Mouse (Mus musculus) cerebellum, adult 9-11 months (tissue): ENCODE data around the gene Urah.

Experiments
- DNase-seq: peaks from one replicate; pipeline ENCODE4 v3.0.0; 2022

Urah gene

DNA sequence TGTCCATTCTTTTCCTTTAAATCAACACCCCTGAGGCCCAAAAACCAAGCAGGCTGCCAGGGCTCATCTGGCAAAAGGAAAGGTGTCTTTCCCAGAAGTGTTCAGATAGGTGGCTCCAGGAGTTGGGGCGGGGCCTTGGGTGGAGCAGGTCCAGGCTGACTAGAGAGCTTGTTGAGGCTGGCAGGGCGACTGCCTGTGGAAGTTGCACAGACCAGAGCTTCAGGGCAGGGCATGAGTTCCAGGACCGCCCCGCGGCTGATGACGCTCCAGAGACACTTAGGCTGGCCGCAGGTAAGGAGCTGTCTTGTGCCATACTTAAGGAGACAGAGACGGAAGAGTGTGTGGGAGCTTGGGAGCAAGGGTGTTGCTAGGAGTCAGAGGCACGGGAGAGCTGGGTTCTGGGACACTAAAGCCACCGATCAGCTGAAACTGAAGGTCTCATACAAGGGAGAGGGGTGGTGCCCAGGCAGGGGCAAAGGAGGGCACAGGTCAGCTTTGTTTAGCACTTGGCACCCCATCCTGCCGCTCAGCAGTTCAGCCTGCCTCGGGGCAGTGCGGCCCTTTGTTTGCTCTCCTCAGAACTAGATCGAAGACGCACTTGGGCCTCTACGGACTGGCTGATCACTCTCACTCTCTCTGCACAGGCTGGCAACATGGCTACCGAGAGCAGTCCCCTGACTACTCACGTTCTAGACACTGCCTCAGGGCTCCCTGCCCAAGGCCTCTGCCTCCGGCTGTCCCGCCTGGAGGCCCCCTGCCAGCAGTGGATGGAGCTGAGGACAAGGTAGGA is at the start of gene Urah:
Gene Urah, plus strand, starts transcription at position 51 of the 790 bp plus-strand sequence.
- DNase-seq: no peak

DNA sequence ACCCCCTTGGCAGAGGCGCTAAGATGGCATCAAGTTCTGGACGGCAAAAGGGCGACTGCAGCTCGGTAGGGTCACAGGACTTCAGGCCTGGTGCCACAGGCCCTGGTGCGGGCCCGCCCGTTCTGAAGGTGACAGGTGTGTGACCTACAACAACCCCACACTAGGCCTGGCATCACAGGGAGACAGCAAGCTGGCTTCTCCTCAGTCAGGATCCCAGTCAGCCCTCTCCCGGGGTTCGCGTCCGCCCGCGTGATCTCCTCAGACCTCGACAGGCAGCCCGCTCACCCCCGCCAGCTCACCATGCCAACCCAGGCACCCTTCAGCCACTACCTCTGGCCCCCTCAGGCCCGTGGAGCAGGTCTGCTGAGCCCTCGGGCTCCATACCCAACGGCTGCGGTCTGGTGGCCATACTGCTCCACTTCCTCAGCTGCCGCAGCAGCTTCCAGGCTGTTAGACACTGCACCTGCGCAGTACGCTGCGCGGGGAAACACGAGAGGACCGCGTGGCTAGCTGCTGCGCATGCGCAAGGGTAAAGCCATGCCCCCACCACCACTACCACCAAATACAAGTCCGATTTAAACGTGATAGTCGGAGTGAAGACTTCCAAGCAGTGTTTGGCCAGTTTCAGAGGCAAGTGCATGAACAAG is 47.3 kb upstream of the Urah start, which contains the start of gene Syce1:
Gene Syce1, minus strand, starts transcription at position 447 of the 647 bp plus-strand sequence.
- no peak for DNase-seq

DNA sequence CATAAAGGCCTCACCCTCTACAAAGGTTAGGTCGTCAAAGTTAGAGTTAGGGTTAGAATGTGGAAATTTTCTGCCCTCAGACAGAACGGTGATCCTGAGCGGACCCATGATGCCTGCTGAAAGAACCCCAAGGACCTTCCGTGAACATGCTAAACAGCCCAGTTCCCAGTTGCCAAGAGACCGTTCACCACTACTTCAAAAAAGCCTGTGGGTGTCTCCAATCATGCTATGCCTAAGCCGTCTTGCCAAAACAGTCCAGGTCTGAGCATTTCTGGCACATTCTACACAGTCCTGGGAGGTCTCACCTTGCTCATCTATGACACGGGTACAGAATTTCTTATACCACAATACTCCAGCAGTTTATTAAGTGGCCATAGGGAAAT is 46.8 kb upstream of the Urah start:
- no peak for DNase-seq

DNA sequence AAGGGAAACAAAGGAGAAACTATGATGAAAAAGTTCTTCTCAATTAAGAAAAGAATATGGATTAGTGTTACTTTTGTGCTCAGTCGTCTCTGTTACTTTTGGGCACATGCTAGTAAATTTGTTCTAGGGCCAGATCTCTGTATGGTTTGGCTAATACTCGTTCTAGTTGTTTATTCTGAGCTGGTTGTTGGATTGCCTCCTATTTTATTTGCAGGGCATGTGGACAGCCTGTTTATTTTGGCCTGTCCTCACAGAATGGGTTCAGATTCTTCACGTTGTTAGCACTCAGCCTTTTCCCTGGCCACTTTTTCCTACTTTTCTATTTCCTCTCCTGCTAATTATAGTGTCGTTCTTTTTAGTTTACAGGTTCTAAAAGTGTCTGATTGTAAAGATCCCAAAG is 41.3 kb upstream of the Urah start:
- no peak for DNase-seq

DNA sequence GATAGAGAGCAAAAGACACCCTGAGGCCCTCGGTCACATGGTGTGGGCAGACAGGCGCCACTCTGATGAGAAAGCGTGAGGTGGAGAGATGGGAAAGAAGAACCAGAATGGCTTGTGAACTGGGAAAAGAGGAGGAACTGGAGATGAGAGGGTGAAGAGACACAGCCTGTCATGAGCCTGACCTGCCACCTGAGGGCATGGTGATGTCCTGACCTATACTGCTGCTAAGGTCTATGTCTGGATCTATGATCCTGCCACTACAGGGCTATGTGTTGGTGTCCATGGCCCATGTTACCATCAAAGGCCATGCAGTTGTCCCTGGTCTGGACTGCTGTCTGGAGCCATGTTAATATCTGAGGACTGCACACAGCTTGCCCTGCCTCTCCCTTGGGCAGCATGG is 37.2 kb upstream of the Urah start:
- no peak for DNase-seq

DNA sequence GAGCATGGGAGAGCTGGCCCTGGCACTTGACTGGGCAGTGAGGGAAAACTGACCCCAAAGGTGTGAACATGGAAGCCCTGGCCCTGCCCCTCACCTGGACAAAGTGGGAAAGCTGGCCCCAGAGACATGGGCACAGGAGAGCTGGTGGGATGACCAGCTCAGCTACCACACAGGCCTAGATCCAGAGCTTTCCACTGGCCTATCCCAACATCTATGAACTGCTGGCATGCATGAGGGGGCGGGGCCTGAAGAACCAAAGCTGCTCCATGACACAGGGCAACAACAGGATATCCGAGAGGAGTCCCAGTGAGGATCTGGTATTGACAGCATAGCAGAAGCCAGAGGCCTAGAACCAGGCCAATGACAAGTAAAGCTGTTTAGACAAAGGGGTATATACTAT is 36.6 kb upstream of the Urah start:
- DNase-seq: no peak

DNA sequence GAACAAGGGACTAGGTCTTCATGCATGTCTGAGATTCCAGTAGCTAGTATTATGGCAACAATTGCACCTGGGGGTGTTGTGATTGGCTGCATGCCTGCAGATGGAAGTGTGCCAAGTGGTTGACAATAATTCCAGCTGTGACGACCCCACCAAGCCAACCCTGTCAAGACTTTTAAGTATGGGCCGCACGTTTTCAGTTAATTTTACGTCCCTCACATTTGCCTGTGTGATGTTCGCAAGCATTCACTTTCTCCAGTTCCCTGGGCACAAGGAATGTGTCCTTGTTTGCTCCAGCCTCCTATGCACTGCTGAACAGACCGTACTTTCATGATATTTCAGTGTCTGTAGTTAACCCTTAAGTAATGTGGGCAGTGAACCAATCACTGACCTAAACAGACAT is 32.2 kb upstream of the Urah start:
- DNase-seq: no peak

DNA sequence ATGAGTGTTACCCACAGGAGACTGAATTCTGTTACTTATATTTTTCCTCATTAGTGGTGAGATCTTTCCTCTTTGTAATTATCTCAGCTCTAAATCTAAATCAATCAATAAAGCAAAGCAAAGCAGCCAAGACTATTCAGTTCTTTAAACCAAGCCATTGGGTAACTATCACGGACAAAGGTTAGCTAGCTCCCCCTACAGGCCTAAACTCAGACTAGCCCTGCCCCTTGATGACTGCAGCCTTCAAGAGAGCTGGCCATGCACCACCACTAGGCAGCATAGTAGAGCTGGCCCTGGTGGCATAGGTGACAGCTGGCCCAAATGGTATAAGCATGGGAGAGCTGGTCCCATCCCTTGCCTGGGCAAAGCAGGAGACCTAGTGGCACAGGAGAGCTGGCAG is 29.1 kb upstream of the Urah start:
- DNase-seq: peak; percentile 38

DNA sequence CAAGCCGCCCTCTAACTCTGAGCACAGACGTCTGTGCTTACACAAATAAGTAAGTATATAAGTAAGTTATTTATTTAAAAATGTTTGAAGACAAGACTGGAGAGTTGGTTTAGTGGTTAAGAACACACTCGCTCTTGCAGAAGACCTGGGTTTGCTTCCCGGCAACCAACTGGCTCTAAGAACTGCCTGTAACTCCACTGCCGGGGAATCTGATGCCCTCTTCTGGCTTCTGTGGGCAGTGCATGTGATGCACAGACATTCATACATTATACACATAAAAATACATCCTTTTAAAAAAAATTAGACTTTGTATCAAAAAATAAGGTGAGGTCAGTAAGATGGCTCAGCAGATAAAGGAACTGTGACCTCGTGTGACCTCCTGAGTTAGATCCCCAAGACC is 24.3 kb upstream of the Urah start:
- no peak for DNase-seq

DNA sequence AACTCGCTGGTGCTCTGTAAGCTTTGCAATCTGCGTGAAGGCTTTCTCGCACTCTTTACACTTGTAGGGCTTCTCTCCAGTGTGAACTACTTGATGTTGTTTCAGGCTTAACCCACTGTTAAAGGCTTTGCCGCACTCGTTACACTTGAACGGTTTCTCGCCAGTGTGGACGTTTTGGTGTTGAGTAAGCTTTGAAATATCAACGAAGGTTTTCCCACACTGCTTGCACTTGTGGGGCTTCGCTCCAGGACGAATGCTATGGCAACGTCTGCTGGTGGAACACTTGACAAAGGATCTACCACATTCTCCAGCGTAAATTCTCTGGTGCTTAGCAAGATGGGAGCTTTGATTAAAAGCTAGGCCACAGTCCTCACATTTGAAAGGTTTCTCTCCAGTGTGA is 23.1 kb upstream of the Urah start:
- no peak for DNase-seq

DNA sequence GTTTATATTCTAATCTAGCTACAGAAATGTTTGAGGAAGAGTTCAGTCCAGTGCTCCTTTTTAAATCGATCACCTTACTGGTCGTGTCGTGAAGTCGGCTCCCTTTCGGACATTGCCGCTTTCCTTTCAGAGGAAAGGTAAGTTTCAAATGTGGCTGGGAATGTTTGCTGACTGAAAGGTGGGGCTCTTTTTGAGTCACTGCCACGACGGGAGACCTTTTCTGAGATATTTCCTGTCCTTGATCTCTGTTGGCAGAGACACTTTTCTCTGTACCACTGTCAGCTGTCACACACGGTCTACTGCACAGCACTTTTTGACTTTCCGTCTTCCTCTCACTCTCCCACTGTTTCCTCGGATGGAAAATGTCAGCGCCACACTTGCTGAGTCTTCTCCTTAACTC is 22.0 kb upstream of the Urah start:
- DNase-seq: no peak

DNA sequence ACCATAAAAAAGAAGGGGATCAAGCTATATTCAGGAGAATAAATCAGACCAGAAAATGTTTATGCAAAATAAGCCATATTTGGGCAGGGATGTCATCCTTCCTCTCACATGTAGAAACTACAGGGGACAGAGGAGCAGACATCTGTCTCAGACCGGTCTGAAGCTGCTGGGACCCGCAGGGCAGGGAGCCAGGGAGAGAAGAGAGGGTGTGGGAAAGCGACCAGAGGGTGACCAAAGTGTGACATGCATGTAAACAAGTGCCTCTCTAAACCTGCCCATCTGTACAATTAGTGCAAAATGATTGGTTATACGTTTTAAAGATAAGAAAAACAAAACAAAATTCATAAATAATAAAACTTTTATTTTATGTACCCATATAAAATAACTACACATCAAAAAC is 14.6 kb upstream of the Urah start:
- DNase-seq: no peak

DNA sequence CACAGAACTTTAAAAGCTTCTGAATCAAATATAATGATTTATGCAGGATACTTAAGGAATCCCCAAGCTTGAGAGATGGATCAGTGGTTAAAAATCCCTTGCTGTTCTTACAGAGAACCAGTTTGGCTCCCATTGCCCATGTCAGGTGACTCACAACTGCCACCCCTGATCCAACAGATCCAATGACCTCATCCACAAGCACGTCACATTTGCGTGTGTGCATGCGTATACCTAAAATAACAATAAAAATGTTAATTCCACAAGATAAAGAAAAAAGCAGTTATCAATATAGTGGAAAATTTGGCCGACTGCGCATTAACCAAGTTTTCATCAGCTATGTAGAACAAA is 13.5 kb upstream of the Urah start:
- DNase-seq: peak; percentile 52

DNA sequence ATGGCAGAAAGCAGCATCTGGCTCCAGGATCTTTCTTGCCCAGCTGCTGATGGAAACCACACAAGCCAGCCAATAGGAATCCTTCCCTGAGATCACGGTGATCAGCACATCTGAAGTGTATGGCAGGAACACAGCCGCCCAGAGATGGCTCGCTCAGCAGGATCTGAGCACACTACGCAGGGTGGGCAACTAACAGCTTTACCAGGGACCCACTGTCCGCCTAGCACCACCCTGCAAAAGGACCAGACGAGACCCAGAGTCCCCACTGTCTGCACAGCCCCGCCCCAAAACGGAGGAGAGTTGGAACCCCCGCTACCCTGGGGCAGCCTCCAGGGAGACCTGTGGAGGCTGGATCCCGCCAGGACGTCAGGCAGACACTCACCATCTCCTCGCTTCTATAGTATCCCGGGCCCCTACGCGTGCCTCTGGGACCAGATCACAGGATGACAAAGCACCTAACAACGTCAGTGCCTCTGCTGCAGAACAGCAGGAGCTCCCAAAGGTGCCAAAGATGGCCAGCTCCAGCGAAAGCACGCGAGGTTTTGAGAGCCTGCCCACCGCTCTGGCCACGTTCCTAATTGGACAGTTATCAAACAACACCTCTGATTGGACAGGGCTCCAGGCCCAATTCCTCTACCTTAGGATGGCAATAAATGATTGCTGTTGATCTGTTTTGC is 13.0 kb upstream of the Urah start, which contains the start of gene Zfp941:
Gene Zfp941, minus strand, starts transcription at position 526 of the 677 bp plus-strand sequence.
- DNase-seq: peak; percentile 89

DNA sequence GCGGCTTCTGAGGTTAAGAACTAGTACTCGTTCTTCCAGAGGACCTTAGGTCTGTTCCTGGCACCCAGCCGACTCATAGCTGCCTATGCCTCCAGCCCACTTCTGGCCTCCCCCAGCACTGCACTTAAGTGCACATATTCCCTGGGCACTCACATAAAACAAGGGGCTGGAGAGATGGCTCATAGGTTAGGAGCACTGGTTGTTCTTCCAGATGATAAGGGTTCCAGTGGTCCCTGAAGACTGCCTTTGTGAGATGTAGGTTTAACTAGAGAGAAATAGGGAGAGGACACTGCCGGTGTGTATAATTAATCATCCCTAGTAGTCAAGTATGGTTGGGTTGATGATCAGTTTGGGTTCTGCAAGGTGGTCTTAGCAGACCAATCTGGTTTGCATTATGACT is 12.1 kb upstream of the Urah start:
- no peak for DNase-seq

DNA sequence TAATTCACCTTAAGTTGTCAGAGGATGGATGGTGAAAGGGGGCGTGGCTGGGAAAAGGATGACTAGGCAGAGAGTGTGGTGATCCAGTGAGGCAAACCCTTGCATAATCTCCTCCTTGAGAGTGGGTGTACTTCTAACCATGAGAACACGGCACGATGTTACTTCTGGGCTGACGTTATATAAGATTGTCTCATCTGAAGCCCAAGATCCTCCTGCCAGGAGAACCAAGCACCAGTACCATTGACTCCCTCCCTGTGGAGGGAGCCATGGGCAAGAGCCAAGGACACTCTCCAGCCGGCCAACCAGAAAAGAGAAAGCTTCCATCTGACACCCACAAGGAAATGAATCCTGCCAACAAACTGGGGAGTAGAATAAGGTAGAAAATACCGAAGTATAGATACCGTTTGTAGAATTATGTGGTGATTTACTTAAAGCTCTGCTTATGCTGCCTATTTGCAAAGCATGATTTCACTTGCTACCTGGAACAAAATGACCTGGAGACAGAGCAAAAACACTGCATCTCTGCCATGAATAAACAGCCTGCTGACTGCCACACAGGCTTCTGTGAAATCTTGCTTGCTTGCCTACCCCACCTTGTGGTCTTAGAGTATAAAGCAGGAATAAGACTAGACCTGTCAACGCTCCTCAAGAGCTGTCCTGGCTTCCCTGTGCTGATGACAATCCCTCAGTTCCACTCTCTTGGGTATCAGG is 6.5 kb upstream of the Urah start:
- DNase-seq: peak; percentile 83

DNA sequence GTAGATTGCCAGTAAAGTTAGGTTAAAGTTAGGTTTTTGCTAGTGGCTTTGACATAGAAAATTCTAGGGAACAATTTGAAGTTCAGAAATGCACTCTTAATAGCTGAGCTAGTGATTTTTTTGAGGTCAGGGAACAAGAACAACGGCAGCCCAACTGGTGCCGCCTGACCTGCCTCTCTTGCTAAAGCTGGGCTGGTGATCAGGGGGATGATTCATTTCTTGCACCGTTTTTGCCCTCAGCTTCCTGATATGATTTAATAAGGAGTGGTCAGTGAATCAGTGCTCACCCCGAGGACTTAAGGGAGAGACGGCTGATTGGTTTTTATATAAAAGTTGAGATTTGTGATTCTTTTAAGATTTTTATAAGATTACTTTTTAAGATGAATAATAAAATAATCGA is 3.4 kb upstream of the Urah start:
- DNase-seq: no peak

DNA sequence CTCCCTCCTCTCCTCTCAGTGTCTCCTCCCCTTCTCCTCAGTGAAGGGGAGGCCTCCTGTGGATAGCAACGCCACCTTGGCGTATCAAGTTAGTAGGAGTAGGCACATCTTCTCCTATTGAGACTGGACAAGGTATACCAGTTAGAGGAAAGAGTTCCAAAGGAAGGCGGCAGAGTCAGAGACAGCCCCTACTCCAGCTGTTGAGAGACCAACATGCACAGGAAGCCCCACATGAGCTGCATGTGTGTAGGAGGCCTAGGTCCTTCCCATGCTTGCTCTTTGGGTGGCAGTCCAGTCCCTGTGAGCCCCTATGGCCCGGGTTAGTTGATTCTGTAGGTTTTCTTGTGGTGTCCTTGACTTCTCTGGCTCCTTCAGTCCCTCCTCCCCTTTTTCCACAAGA is 1.5 kb upstream of the Urah start:
- no peak for DNase-seq

DNA sequence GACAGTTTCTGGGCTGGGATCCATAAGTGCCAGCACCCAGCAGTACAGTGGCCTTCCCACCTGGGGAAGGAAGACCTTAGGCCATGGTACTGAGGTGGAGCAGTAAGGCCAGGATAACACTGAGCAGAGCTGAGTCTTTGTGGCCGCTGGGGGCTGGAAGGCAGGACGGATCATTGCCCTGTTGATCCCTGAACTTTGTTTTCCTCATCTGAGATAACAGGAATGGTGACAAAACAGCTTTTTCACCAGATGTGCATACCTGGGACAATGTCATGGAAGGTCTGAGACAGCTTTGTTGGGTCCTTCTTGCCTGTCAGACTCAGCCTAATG is 905 bp downstream of the Urah start:
- no peak for DNase-seq

DNA sequence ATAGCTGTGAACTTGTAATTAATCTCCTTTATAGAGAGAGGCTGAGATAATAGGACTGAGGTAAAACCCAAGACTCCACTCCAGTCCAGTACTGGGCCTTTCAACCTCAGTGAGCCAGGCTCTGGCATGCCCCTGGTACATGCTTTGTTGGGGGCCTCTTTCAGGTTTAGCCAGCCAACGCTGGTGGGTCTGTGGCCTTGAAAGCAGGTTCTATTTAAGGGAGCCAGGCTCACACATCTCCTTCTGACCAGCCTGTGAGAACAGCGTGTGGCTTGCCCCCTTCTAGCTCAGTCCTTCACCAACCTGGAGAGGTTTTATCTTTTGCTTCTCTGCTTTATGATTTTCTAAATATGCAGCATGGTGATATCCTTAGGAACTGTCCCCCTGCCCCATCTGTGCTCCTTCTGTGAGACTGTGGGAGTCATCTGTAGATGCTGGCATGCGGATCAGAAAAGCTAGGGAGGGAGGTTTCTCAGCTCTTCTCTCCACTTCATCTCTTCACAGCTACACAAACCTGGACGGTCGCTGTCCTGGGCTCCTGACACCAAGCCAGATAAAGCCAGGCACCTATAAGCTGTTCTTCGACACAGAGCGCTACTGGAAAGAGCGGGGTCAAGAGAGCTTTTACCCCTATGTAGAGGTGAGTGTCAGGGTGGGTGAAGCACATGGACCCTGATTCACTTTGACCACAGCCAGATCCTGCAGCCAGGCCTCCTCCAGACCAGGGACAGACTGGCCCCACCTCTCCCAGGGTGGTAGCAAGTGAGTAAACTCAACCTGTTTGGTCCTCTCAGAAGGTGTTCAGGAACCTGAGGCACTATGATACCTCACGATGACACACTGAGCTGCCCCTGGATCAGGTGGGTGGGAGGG is 1.7 kb downstream of the Urah start:
- DNase-seq: no peak

DNA sequence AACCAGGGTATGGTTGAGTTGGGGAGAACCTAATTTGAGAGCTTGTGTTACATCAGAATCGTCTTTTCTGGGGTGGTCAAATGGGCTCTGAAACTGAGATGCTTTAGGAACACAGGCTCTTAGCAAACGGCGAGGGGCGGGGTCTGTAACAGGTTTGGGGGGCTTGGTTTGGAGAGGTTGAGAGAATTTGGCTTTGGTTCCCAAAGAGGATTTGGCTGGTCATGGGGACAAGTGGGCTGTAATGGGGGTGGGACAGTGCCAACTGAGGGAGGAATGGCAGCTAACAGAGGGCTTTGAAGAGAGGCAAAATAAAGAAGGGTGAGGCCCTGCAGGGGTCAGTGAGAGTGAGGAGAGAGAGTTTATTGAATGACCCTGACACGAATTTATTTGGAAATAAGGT is 4.7 kb downstream of the Urah start:
- DNase-seq: no peak
